Mouse (Mus musculus) lung, embryonic 14.5 days (tissue): ENCODE results near the gene D17Wsu92e. TPM values are rescaled to one million over a fixed set of nuclear protein-coding genes. Genes with fewer than 3 reads are reported as not detected.

Experiments used
- ATAC-seq: fragments of 200-750 bp; cut with Nextera tagmentation; 2 replicates; pipeline ENCODE4 v1.8.0; 2017; ENCODE audit warnings: mild to moderate bottlenecking, moderate TSS enrichment, moderate library complexity; ENCODE audit not compliant: insufficient read depth
- DNase-seq: peaks from one replicate; pipeline ENCODE4 v3.0.0-alpha.2; 2015
- H3K27ac ChIP-seq: fragments of 300-500 bp; sonication (generic); 2 replicates; pipeline ENCODE4 v1.5.1; 2014; ENCODE audit warnings: low read depth, mild to moderate bottlenecking, moderate library complexity
- H3K27me3 ChIP-seq: fragments of 300-500 bp; sonication (generic); 2 replicates; pipeline ENCODE4 v1.6.1; 2014; ENCODE audit warnings: low read length, control low read depth; ENCODE audit not compliant: insufficient read depth
- H3K36me3 ChIP-seq: fragments of 300-500 bp; sonication (generic); 2 replicates; pipeline ENCODE4 v1.6.1; 2014; ENCODE audit warnings: control low read depth; ENCODE audit not compliant: insufficient read depth
- H3K4me1 ChIP-seq: fragments of 300-500 bp; sonication (generic); 2 replicates; pipeline ENCODE4 v1.6.1; 2014; ENCODE audit warnings: antibody characterized with exemption, control low read depth; ENCODE audit not compliant: insufficient read depth
- H3K4me2 ChIP-seq: fragments of 300-500 bp; sonication (generic); 2 replicates; pipeline ENCODE4 v1.6.1; 2014; ENCODE audit warnings: mild to moderate bottlenecking
- H3K4me3 ChIP-seq: fragments of 300-500 bp; sonication (generic); 2 replicates; pipeline ENCODE4 v1.5.1; 2014; ENCODE audit warnings: low read depth, low read length
- H3K9ac ChIP-seq: fragments of 300-500 bp; sonication (generic); 2 replicates; pipeline ENCODE4 v1.6.1; 2014
- H3K9me3 ChIP-seq: fragments of 300-500 bp; sonication (generic); 2 replicates; pipeline ENCODE4 v1.6.1; 2016; ENCODE audit warnings: low read depth, low read length, control low read depth
- CTCF ChIP-seq: IDR thresholded peaks from 2 replicates; pipeline ENCODE4 v1.5.1; 2016; ENCODE audit warnings: antibody characterized with exemption, low read depth
- WGBS: fragments of 180-500 bp; shearing (Covaris S2); extraction: QIAGEN DNeasy Blood & Tissue Kit; methylation state at CpG from one replicate; pipeline ENCODE4 v1.1.7; 2014; 5-methylcytosine and 5-hydroxymethylcytosine counted together
- polyA plus RNA-seq: library from polyadenylated mRNA; unstranded; fragments of >200 nt; fragmentation: Nextera tagmentation; extraction: Ambion mirVana; gene quantifications from 2 replicates; pipeline ENCODE4 v1.2.1, GENCODE M21; 2014

D17Wsu92e gene
- polyA plus RNA-seq, 1 experiment from 2014 or later: 20.3 TPM

DNA sequence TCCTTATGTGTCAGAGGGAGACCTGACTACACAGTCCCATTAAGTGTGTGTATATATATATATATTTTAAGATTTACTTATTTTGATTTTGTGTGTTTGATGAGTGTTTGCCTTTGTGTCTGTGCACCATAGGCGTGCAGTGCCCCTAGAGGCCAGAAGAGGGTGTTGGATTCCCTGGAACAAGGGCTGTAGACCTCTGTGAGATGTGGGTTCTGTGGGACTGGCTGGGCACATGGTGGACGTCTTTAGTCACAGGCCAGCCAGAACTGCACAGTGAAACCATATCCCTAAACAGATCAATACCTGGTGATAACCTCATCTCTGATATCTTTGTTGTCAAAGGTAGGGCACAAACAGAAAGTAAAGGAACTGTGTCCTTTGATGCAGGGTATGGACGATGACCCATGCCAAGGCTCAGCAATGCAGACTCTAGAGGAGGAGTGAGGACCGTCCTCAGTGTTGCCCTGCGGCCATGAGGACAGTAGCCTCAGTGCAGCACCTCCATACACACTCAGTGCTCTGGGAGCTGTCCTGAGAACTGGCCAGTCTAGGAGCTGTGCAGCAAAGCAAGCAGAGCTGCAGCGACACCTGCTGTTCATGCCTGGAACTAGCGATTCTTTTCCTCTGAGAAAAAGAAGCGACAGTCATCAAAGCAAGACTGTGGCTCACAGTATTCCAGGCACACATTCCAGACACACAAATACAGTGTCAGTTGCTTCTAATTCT is 51.5 kb downstream of the D17Wsu92e start:
- peaks cover 38% of the 10 kb centered on the region for H3K36me3 ChIP-seq
- ATAC-seq (peak; percentile 69), DNase-seq (peak; percentile 85)
- TF ChIP-seq CTCF: peak; percentile 85
- no peaks in the 10 kb centered on the region for H3K27me3 ChIP-seq
- no peak overlapping the region for H3K9ac ChIP-seq
- WGBS: 68% methylated on average over 8 of the region's 8 CpGs
- no peak overlapping the region for H3K4me3 ChIP-seq
- no peaks in the 10 kb centered on the region for H3K4me1 ChIP-seq
- H3K27ac ChIP-seq: no peak overlapping the region
- H3K9me3 ChIP-seq: no peaks in the 10 kb centered on the region; the same call in none of the 2 replicates
- H3K4me2 ChIP-seq: no peak overlapping the region

DNA sequence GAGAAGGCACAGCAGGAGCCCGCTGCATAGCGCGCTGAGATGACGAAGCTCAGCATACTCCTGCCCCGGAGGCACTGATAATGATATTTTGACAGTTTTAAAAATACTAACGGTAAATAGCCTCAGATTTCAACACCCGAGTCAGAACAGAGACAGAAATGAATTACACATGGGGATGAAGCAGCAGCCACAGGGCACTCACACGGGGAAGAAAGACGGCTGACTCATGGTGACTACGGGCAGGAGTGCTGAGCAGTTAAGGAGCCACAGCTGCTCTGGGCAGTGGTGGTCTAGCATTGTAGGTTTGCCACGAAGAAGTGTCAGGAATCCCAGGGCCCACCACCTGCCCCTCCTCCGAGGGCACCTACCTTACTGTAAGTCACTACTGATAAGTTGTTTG is 52.9 kb downstream of the D17Wsu92e start:
- Histone ChIP-seq H3K27ac (no peak overlapping the region), H3K36me3 (peaks cover 46% of the 10 kb centered on the region), H3K9ac (no peak overlapping the region), H3K4me2 (no peak overlapping the region), H3K4me3 (no peak overlapping the region), H3K27me3 (no peaks in the 10 kb centered on the region), H3K9me3 (no peaks in the 10 kb centered on the region; the same call in none of the 2 replicates), H3K4me1 (no peaks in the 10 kb centered on the region)
- DNase-seq: no peak
- no peak for ATAC-seq
- TF ChIP-seq CTCF: no peak
- 80% methylated on average over 12 of the region's 12 CpGs for WGBS

DNA sequence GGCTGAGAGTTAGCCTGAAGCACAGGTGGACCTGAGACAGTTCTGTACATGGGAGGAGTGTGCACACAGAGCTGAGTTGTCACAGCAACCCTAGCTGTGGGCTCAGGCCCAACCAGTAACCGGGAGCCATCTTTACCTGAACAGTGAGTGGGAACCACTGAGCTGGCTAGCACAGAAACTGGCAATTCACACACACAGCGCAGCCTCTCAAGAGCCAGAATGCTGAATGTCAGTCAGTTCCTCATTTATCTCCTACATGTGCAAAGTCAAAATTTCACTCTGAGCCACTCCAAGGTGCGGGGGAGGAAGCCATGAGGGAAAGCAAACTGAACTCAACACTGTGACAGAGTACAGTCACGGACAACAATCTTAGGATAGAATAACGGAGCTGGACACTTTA is 53.3 kb downstream of the D17Wsu92e start:
- H3K4me2 ChIP-seq: no peak overlapping the region
- no peaks in the 10 kb centered on the region for H3K27me3 ChIP-seq
- H3K9me3 ChIP-seq: no peaks in the 10 kb centered on the region; the same call in none of the 2 replicates
- H3K9ac ChIP-seq: no peak overlapping the region
- 81% methylated on average over 5 of the region's 5 CpGs for WGBS
- peaks cover 46% of the 10 kb centered on the region for H3K36me3 ChIP-seq
- no peaks in the 10 kb centered on the region for H3K4me1 ChIP-seq
- ATAC-seq (no peak), DNase-seq (no peak)
- no peak for TF ChIP-seq CTCF
- H3K27ac ChIP-seq: no peak overlapping the region
- H3K4me3 ChIP-seq: no peak overlapping the region

DNA sequence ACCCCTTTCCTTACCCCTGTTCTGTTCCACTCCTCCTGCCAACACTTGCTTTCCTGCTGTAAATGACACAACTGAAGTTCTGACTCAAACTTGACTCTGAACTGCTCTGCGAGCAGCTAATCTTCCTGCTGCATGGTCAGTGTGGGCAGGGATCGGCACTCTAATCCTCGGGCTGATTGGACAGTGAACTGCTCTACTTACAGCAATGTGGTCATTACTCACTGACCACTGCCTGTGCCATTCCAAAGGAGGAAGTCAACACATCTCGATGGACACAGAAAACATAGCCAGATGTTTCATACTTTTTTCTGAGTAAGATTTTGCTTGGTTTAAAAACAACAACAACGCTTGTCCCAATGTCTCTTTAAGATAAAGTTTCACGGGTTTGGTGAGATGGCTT is 55.4 kb downstream of the D17Wsu92e start:
- Histone ChIP-seq H3K9ac (no peak overlapping the region), H3K4me1 (no peaks in the 10 kb centered on the region), H3K27ac (no peak overlapping the region), H3K4me2 (no peak overlapping the region), H3K9me3 (no peaks in the 10 kb centered on the region; the same call in none of the 2 replicates), H3K4me3 (no peak overlapping the region), H3K36me3 (peaks cover 46% of the 10 kb centered on the region), H3K27me3 (no peaks in the 10 kb centered on the region)
- 95% methylated on average over 6 of the region's 6 CpGs for WGBS
- ATAC-seq (no peak), DNase-seq (no peak)
- no peak for TF ChIP-seq CTCF

DNA sequence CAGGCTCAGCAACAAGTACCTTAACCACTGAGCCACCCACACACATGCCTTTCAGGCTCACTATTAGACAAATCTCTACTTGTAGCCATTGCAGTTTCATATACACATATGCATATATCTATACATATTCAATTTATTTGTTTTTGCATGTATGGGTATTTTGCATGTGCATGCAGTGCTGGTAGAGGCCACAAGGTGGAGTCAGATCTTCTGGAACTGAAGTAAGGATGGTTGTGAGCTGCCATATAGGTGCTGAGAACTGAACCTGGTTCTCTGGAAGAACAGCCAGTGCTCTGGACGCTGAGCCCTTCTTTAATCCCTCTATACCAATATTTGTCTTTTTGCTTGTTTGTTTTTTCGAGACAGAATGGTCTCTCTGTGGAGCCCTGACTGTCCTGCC is 56.0 kb downstream of the D17Wsu92e start:
- no peak overlapping the region for H3K4me3 ChIP-seq
- H3K4me2 ChIP-seq: no peak overlapping the region
- ATAC-seq (no peak), DNase-seq (no peak)
- peaks cover 46% of the 10 kb centered on the region for H3K36me3 ChIP-seq
- no peaks in the 10 kb centered on the region for H3K4me1 ChIP-seq
- no peak overlapping the region for H3K9ac ChIP-seq
- no peaks in the 10 kb centered on the region for H3K27me3 ChIP-seq
- no peaks in the 10 kb centered on the region; the same call in none of the 2 replicates for H3K9me3 ChIP-seq
- peak; percentile 58 for TF ChIP-seq CTCF
- H3K27ac ChIP-seq: no peak overlapping the region
- WGBS: 96% methylated on average over 2 of the region's 2 CpGs

DNA sequence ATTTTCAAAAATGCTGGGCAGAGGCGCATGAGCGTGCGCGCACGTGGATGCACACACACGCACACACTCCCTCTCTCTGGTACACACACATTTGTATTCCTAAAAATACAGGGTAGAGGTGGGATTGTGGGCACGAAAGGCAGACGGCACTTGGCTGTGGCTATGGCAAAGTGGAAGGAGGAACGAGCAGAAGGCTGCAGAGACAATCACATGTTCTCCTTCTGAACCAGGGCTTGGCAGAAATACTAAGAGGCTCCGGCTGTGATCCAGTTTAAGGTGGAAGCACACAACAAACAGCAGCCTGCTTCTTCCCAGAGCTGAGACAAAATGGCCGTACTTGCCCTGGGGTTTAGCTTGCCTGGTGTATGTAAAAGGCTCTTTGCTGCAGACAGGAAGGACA is 57.6 kb downstream of the D17Wsu92e start:
- no peaks in the 10 kb centered on the region; the same call in none of the 2 replicates for H3K9me3 ChIP-seq
- H3K4me3 ChIP-seq: no peak overlapping the region
- H3K4me1 ChIP-seq: no peaks in the 10 kb centered on the region
- H3K36me3 ChIP-seq: peaks cover 42% of the 10 kb centered on the region
- H3K9ac ChIP-seq: no peak overlapping the region
- no peak for TF ChIP-seq CTCF
- no peak for ATAC-seq
- no peak for DNase-seq
- WGBS: 95% methylated on average over 11 of the region's 11 CpGs
- H3K27me3 ChIP-seq: no peaks in the 10 kb centered on the region
- H3K4me2 ChIP-seq: no peak overlapping the region
- H3K27ac ChIP-seq: no peak overlapping the region

DNA sequence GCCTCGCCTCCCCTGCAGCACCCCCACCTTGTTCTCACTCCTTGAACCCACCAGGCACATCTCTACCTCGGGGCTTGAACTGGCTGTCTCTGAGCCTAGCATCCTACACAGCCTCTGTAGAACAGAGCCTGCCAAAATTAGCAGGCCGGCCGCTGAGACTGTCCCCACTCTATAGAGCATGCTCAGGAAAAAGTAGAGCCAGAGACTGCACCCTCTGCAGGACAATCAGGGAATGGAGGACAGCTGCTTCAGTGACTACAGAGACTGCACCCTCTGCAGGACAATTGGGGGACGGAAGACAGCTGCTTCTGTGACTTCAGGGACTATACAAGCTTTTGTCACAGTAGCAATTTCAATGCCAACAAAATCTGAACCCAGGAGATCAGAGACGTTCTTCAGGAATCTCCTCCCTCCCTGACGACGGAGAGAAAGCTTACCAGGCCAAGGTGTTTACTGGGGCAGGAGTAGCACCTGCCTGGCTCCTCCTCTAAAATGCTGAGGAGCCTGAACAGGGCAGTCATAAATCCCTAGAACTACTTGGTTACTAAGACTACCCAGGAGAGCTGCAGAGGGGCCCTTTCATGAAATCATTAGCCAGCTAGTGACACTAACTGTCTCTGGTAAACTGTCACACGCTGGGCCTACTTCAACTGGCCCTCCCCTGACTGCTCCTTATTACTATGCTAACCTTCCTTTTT is 58.7 kb downstream of the D17Wsu92e start:
- H3K4me1 ChIP-seq: no peaks in the 10 kb centered on the region
- H3K9me3 ChIP-seq: no peaks in the 10 kb centered on the region; the same call in none of the 2 replicates
- H3K4me3 ChIP-seq: no peak overlapping the region
- no peak overlapping the region for H3K9ac ChIP-seq
- peak; percentile 89 for DNase-seq
- H3K4me2 ChIP-seq: no peak overlapping the region
- H3K27ac ChIP-seq: no peak overlapping the region
- TF ChIP-seq CTCF: peak; percentile 89
- ATAC-seq: peak; percentile 80
- H3K27me3 ChIP-seq: no peaks in the 10 kb centered on the region
- WGBS: 36% methylated on average over 9 of the region's 9 CpGs
- H3K36me3 ChIP-seq: peaks cover 33% of the 10 kb centered on the region
